Mouse (Mus musculus) heart, postnatal 25 days (tissue): ENCODE measurements around the gene Galnt14. TPM values are rescaled to one million over a fixed set of nuclear protein-coding genes. Genes with fewer than 3 reads are reported as not detected.

ENCODE experiments used
- DNase-seq: peaks from one replicate; pipeline ENCODE4 v3.0.0; 2022; ENCODE audit warnings: low spot score
- intact Hi-C: fragments of 180-260 bp; cut with DNase I; formaldehyde crosslinking; loops from one replicate; pipeline ENCODE4 v1.15.1; 2025
- total RNA-seq, 2 experiments: library from RNA; stranded (reverse); gene quantifications; 2 replicates each; pipeline ENCODE4 v1.2.3; 2021

Gene Galnt14
- total RNA-seq, 2 experiments from 2014 or later: not detected

DNA sequence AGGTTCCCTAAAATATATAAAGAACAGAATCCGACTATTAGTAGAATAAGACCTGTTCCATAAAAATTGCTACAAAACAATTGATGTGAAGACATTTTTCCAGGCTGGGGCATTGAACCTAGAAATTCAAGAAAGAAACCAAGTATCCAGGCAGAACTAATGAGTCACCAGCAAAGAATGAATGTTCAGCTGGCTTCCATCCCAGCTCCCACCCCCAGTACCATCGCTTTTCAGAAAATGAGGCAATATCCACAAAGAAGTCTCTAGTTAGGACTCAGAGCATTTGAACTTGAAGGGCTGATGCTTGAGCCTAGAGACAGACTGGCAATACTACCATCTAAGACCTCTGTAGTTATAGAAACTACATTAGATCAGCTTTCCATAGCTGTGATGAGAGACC lies 118.2 kb downstream of the Galnt14 start:
- intact Hi-C loops: no loop called here
- no peak for DNase-seq

DNA sequence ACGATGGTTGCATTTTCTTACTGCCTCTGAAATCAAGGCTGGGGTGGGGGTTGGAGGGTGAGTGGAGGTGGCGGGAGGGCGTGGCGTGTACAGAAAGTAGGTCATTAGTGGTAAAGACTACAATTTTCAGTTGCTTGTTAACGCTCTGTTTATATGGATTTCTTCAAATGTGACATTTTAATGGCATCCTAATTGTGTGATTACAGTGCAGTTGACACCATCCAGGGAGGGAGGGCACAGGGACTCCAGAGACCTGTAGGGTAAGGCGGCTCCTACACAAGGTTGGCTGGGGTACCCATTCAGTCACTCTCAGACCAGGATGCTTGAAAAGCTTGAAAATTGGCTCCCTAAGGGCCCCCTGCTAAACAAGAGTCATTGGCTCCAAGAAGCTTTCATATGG lies 122.7 kb downstream of the Galnt14 start:
- intact Hi-C loops: no loop called here
- no peak for DNase-seq

DNA sequence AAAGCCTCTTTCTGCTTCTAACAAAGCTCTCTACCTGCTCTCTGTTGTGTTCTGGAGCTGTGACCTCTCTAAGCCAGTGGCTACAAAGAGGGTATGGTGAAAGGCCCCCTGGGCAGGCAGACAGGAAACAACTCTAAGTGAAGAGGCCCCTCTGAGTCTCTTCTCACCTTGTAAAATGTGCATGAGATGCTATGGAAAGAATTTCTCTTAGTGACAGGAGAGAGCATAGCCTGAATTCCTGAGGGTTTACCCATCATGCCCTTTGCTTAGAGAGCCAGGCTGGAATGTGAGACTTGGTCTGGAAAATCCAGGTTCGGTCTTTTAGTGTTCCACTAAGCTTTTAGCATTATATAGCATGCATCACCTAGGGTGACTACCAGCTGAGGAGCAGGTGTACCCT lies 136.1 kb downstream of the Galnt14 start:
- DNase-seq: no peak
- intact Hi-C loops: no loop called here

DNA sequence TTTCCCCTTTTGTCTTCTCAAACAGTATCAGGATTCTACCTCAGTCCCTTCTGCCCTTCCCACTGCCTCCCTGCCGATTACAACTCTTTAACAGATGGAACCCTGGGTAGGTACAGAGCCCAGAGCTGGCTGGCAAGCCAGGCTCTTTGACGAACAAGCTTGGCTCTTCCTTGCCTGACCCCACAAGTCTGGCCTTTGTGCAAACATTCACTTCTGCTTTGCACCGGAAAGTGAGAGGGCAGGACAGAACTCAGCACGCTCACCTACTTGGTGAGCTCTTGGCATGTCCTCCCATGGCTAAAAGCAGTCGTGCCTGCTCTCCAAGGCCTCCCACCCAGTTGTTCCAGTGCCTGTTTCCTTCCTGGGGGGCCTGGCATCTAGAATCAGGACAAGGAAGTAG lies 137.4 kb downstream of the Galnt14 start:
- DNase-seq: no peak
- intact Hi-C loops: loop anchor here (2.0 kb wide), 1 partner anchor 310 kb away; no protein-coding TSS in a partner anchor

DNA sequence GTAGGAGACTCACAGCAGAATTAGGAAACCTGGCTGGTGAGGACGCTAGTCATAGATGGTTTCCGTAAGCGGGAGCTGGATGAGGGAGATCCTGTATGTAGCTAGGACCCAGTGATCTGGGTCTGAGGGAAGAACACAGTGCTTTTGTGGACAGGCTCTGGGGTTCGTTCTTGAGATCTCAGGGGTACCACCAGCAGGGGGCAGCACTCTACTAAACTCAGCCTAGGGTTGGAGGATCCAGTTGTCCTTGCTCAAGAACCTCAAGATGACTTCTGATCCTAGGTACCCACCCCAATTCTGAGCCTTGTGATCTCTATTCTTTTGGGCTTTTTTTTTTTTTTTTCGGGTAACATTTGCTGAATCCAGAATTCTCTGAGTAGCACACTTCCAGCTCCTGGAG lies 137.8 kb downstream of the Galnt14 start:
- intact Hi-C loops: loop anchor here (2.0 kb wide), 1 partner anchor 310 kb away; no protein-coding TSS in a partner anchor
- no peak for DNase-seq

DNA sequence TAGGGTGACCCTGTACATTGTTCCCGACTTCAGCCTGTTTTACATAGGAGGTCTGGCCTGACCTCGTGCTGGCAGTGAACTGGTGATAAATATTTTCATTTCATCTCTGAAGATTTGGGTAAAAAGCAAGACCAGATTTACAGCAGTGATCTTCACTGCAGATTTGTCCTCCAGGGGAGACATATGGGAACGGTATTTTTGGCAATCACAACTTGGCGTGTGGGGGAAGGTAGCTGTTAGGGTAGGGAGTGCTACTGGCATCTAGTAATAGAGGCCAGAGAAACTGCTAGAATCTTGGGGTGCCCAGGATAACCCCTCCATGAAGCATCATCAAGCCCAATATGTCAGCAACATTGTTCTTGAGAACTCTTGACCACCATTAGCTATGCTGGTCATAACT lies 138.3 kb downstream of the Galnt14 start:
- no peak for DNase-seq
- intact Hi-C loops: loop anchor here (2.0 kb wide), 1 partner anchor 311 kb away; no protein-coding TSS in a partner anchor

DNA sequence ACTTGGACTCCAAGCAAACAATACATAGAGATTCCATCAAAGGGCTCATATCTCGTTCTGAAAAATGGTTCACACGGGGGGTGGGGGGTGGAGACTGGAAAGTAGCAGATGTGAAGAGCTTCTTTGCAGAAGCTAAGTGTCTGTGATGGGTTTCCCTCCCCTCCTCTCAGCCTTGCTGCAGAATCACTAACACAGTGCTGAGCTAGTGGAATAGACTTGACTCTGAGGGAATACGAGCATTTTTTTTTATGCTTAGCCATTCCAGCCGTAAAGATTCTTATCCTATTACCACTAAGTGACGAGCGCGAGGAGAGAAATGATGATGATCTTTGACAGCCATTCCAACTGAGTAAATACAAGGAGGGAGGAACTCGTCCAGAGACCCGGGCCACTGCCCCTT lies 142.0 kb downstream of the Galnt14 start:
- intact Hi-C loops: no loop called here
- DNase-seq: no peak

DNA sequence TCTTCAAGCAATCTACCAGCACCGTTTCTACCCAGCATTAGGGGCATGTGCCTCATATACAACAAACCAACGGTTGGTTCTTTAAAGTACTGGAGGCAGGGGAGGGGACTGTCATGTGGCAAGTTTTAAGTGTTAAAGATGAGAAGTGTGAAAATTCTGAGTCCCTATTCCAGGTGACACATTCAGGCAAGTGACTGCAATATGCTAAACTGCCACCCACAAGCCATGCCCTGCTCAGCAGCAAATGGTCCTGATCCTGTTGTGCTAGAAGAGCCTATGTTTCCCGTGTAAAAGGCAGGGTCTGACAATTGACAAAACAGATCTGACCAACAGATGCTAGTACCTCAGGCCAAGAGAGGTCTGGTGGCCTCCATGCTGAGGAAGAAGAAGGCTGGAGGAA lies 149.1 kb downstream of the Galnt14 start:
- no peak for DNase-seq
- intact Hi-C loops: no loop called here

DNA sequence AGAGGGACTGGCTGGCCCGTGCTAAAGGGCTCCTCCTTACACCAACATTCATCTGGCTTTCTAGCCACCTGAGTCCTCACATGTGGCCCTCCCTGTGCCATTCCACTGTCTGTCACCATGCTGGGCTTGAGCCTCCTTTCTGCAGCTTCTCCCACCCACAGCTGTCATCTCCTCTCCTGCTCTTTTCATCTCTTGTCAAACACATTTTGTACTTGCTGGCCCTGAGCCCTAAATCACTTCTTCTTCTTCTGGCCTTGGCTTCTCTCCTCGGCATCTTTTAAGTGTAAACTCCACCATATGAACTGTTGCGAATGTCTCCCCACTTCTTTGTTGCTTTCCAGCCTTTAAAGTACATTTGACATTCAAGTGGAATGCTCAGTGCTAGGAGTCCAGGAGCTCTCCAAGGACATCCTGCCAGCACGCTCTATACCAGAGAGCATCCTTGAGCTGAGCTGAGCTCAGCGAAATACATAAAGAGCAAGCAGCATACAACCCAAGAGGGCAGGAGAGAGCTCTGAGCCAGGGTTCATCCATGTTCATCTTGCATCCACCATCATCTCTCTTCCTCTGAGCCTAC lies 150.0 kb downstream of the Galnt14 start:
- no peak for DNase-seq
- intact Hi-C loops: no loop called here

DNA sequence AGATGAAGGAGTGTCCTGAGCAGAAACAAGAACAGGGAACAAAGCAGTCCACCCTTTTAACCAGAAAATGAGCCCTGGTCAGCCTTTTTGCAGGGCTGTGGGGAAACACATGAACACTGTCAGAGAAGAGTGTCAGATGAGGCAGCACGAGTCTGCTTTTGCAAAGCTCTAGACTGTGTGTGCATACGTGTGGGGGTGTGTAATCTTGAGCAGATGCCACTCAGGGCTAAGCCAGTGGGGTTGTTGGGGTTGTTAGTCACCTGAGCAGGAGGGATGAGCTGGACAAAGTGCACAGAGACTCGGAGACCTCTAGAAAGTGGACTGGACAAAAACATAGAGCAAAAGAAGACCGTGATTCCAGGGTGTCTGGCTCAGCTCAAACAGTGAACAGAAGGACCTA lies 150.8 kb downstream of the Galnt14 start:
- intact Hi-C loops: no loop called here
- DNase-seq: no peak

DNA sequence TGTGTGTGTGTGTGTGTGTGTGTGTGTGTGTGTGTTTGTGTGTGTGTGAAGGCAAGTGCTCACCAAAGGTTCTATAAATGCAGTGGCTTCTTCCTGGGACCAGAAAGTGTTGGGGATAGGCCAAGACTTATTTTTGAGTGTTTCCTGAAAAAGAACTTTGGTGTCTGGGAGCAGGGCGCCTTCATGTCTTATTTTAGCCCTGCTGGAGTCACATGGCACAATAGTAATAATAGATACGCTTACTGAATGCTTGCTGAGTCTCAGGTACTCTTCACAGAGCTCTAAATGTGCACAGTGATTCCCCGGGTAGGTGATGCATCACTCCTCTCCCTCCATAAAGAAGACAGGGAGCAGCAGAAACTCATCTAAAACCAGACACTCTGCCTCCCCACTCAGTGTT lies 153.2 kb downstream of the Galnt14 start:
- intact Hi-C loops: no loop called here
- DNase-seq: no peak

DNA sequence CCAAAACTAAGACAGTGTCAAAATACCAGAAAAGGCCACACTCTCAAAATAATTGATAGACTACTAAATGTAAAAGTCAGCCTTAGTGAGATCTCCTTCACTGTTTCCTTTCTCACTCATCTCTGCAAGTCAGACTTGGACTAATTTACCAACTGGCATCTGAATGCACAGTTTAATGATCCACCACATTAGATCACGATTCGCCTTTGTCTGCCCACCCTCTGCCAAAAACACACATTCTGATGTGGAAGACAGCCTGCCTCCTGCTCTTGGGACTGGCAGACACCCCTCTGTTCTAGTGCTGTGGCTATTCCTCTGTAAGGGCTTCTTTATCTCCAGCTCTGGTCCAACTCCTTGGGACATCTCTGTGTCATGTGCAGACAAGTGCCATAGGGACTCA lies 153.8 kb downstream of the Galnt14 start:
- intact Hi-C loops: no loop called here

DNA sequence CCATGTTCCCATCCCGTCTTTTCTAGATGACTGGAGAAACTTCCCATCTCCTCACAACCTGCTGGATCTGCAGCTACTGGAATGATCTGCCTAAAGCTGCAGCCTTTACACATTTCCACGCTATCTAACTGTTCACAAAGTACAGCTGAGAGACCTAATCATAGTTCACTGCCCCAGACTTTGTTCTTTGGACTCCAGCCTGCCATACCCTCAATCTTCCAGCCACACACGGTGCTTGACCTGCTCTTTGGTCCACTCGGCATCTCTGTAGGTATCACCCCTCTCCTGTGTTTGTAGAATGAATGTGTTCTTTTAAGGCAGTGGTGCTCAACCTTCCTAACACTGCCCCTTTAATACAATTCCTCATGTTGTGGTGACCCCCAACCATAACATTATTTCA lies 155.6 kb downstream of the Galnt14 start:
- intact Hi-C loops: no loop called here

More for the DNA sequence above, 153.8 kb downstream of the Galnt14 start:
- no peak for DNase-seq

DNA sequence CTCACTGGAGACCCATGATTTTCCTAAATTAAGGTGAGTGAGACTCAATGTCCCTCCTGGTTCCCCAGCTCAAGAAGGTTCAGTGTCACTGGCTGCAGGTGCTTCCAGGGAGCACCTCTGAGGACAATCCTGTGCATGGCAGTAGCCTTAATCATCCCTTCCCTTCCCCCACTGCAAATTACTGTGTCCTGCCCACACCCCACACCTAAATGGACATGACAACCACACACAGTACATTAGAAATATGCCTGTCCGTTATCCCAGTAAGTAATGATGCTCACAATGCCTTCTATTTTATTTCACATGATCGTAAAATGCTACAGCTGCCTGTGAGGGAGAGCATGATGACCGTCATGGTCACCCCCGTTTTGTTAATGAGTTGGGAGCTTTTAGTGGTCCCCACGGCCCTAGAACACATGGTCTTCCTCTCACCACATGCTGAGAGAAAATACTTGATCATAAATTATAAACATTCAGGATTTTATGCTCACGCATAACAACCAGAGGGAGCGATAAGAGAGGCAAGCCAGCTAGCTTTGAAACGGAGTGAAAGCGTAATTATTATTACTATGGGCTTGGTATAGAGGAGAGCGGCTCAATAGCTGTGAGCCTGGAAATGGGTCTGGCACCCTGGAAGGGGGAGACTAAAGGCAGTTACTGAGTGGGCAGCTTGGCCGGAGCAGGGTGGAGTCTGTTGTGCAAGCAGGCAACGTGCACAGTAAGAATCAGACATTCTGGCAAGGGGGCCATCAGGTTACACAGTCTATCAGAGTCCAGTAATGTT lies 161.3 kb downstream of the Galnt14 start:
- DNase-seq: no peak
- intact Hi-C loops: no loop called here

More for the DNA sequence above, 155.6 kb downstream of the Galnt14 start:
- DNase-seq: no peak

DNA sequence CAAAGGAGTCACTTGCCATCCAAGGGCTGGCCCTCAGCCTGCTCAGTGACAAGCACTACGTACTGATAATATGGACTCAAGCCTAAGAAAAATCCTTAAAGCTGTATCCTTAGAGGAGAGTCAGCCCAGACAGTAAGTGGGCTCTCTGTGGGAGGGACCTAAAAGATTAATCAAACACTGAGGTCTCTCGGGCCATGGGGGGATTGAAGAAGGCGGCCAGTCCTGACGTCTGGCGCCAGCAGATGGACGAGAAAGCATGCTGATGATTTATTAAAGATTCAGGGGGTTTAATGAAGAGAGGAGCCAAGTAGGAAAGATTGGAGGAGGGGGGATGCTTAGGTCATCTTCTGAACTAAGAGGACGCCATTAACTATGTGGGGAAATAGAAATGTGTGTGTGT lies 162.1 kb downstream of the Galnt14 start:
- DNase-seq: no peak
- intact Hi-C loops: no loop called here

DNA sequence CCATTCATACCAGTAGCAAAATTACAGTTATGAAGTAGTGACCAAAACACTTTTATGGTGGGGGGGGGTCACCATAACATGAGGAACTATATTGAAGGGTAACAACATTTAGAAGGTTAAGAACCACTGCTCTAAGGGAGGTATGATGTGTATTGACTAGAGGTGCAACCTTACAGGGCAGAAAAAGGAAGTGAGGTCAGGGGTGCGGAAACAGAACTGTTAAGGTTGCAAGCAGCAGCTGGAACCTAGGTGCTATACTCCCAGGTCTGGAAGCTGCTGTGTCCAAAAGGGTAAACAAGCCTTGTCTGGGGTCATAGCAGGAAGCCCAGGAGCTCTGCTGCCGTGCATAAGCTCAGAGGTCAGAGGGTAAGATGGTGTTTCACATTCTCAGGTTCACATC lies 162.8 kb downstream of the Galnt14 start:
- intact Hi-C loops: no loop called here
- DNase-seq: no peak

DNA sequence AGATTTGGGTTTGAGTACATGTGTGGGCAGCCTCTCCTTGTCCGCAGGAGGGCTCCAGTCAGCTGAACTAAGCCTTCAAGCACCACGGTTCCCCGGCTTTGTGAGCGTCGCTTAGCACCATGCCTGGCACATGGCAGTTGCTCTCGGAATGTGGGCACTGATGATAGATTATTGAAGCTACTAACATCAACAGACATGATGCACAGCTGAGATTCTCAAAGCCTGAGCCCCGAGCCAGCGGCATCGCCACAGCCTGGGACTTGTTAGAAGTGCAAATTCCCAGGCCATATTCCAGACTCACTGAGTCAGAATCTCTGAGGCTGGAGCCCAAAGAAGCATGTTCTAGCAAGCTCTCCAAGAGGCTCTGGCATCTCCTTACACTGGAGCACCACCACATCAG lies 168.3 kb downstream of the Galnt14 start:
- intact Hi-C loops: no loop called here
- DNase-seq: no peak

DNA sequence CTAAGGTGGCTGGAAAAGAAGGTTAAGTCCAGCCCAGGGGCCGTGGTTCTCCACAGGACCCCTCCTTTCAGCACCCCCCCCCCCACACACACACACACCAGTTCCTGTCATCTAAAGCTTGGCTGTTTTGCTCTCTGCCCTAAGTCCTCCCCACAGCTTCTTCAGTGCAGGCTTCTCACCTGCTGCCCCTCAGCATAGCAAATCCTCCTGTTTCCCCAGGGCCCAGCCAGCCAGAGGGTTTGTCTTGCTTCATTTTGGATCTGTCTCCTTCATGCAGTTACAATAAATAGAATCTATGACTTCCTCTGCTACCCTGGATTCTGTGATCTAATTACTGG lies 169.1 kb downstream of the Galnt14 start:
- intact Hi-C loops: no loop called here
- no peak for DNase-seq

DNA sequence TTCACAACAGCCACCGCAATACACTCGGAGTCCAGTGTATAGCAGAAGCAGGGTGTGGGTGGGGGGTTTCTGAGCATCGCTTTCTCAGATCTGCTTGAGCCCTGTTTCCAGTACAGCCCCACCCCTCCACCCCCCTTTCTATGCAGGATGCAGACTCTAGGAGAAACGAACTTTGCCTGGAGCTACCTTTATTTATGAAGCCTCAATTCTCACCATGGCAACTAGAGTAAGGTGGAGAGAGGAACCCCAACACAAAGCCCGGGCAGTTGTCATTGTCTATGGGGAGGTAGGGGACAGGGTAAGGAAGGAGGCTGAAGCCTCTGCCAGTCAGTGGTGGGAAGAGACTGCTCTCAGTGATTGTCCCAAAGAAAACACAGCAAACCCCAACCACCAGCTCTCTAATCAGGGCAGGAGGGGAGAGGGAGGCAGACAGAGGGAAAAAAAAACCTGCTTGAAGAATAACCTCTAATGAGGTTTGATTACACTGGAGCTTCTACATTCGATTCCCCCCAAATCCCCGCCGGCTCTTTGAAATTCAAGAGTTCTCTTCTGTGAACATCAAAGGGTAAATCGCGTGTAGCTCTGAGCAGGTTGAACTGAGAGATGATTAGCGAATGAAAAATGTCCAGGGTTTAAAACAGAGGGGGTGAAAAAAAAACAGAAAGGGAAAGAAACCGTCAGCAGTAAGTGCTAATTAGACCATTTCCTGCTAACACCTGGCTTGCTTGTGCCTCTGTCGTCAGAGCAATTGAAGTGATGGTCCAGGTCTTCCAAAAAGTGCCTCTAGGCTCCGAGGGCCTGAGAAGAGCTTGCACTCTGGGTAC lies 169.6 kb downstream of the Galnt14 start:
- DNase-seq: no peak
- intact Hi-C loops: no loop called here

DNA sequence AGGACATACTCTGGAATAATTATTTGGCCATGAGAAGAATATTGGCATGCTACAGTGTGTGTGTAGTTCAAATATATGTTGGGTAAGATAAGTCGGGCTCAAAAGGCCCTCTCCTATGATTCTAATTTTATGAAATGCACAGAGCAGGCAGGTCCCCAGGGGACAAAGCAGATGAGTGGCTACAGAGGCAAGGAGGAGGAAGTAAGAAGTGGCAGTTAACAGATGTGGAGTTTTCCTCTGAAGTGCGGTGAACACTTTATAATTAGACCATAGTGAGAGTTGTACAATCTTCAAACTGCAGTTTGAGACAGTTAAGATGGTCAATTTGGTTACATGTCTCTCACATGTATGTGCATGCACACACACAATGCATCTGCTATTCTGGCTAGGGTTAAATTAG lies 178.4 kb downstream of the Galnt14 start:
- DNase-seq: no peak
- intact Hi-C loops: no loop called here

DNA sequence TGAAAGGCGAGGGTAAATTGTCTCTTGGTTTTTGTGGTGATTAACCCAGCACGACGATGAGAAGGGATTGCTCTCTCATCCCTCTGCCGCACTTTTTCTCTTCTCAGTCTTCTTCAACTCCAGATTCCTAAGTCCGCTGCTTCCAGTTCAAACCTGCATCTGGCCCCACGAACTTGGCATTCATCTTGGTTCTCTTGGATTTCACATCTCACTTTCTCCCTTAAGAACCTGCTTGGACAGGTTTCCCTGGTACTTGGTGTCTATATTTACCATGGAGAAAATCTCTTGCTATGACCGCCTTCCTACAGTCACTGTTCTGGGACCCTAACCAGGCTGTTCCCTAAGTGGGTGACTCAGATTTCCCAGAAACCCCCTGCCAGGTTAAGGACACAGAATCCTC lies 188.1 kb downstream of the Galnt14 start:
- no peak for DNase-seq
- intact Hi-C loops: no loop called here
